Mouse (Mus musculus) telencephalon, adult 2 months (tissue): Measurements from ENCODE around the gene Cyp2c68.
"Not testable (repeated sequence)": the region's sequence is repeated elsewhere in the genome, so short reads cannot be mapped to it uniquely, and the experiment has no call there.

Experiments
- DNase-seq: peaks from one replicate; pipeline ENCODE4 v3.0.0-alpha.2; 2011; ENCODE audit warnings: low read depth, low spot score

Gene Cyp2c68

DNA sequence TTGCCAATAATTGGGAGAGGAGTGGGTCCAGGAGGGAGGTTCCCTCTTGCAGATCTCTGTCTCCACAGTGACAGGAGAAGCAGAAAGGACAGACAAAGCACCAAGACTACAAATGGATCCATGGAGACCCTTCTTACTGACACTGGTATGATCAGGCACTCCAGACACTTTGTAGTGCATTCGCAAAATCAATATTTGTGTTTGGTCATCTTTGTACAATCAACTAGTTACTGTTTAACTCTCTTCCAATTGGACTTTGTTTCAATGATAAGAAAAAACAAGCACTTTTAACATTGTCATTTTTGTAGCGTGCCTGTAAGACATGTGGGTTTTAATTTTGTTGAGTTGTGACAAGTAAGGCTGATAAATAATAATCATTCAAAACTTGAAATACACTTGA is at the start of gene Cyp2c68:
TSS of gene Cyp2c68 (minus strand) at position 135 of the 400 bp plus-strand sequence.
- no peak for DNase-seq

DNA sequence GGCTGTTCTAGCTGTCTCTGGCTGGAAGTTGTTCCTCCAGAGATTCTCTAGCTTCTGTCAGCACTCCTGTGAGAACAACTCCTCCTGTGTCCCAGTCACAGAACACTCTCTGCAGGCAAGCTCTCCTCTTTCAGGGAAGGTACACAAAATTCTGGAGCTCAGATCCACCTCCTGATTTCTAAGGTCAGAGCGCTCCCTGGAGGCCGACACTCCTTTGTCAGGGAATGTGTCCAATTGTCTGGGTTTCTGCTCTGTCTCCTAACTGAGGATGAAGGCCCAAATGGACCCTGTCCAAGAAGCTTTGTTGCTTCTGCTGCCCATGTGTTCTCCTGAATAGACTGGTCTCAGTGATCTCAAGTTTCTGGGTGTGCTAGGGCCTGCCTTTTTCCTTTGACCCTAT is 44.6 kb upstream of the Cyp2c68 start:
- not testable (repeated sequence) for DNase-seq

DNA sequence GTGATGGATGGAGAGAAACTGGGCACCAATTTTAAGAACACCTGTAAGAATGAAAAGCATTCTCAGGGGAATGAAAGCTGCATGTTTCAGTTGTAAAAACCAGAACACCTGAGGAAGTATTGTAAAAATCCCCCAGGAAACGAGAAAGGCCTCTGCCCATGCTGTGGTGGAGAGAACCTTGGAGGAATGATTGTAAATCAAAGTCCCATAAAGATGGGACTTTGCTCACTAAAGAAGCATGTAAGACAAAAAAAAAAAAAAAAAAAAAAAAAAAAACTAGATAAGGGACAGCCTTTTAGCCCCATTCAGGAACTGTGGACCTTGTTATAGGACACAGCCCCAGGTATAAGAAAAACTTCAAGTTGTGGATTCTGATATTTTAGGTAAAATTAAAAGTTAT is 4.5 kb upstream of the Cyp2c68 start:
- no peak for DNase-seq

DNA sequence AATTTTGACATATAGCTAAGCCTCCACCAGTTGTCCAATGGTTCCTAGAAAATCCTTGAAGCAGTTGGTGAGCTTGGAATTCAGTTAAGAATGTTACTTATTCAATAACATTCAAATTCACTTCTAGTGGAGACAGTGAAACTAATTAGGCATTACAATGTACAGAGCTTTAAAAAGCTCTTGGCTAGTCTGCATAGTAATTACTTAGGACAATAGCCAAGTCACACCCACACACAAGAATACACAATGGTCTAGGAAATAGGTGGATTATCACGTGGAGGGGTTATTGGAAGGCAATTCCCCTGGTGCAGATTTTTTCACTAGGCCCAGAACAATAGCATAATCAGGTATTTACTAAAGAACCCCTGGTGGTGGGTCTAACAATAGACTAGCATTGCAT is 3.5 kb upstream of the Cyp2c68 start:
- not testable (repeated sequence) for DNase-seq

DNA sequence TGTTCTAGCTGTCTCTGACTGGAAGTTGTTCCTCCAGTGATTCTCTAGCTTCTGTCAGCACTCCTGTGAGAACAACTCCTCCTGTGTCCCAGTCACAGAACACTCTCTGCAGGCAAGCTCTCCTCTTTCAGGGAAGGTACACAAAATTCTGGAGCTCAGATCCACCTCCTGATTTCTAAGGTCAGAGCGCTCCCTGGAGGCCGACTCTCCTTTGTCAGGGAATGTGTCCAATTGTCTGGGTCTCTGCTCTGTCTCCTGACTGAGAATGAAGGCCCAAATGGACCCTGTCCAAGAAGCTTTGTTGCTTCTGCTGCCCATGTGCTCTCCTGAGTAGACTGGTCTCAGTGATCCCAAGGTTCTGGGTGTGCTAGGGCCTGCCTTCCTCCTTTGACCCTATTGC is 29.7 kb downstream of the Cyp2c68 start:
- not testable (repeated sequence) for DNase-seq

DNA sequence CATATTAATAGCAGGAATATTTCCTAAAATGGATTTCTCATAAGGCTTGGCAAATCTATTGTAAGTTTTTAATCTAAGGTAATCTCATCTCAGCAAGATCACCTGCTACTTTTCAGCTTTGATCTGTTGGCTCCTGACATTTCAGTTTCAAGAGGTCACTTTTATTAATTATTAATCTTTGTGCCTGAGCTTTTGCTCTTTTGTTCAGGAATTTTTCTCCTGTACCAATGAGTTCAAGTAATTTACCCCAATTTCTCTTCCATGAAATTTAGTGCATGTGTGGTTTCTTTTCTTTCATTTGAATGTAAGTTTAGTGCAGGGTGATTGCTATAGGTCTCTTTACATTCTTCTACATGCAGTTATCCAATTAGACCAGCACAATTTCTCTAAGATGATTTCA is 75.2 kb downstream of the Cyp2c68 start:
- not testable (repeated sequence) for DNase-seq

DNA sequence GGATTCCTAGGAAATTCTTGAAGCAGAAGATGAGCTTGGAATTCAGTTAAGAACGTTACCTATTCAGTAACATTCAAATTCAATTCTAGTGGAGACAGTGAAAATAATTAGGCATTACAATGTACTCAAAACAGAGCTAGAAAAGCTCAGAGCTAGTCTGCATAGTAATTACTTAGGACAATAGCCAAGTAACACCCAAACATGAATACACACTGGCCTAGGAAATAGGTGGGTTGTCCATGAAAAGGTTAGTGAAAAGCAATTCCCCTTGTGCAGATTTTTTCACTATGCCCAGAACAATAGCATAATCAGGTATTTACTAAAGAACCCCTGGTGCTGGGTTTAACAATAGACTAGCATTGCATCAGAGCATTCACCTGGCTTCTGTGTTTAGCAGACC is 88.5 kb downstream of the Cyp2c68 start:
- DNase-seq = no peak

DNA sequence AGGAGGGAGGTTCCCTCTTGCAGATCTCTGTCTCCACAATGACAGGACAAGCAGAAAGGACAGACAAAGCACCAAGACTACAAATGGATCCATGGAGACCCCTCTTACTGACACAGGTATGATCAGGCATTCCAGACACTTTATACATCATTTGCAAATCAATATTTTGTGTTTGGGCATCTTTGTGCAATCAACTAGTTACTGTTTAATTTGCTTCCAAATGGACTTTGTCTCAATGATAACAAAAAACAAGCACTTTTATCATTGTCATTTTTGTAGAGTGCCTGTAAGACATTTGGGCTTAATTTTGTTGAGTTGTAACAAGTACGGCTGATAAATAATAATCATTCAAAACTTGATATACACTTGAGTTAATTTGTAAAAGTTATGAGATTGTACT is 91.9 kb downstream of the Cyp2c68 start, which contains the start of gene Cyp2c67:
TSS of gene Cyp2c67 (minus strand) at position 114 of the 400 bp plus-strand sequence.
- no peak for DNase-seq

DNA sequence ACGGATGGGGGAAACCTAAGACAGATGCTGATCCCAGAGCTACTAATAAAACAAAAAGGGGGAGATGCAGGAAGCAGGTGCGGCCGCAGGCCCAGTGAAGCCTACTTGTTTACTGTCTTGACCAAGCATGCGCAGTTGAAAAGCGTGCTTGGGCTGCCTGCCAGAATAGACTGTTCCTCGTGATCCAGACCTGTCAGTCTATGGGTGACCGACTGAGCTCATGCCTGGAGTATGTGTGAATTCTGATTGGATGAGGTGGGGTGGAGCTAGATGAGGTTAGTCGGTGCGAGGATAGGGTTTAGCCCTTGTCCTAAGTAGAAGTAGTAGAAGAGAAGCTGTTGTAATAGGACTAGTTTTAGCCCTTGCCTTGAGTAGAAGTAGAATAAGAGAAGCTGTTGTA is 93.3 kb downstream of the Cyp2c68 start:
- no peak for DNase-seq

DNA sequence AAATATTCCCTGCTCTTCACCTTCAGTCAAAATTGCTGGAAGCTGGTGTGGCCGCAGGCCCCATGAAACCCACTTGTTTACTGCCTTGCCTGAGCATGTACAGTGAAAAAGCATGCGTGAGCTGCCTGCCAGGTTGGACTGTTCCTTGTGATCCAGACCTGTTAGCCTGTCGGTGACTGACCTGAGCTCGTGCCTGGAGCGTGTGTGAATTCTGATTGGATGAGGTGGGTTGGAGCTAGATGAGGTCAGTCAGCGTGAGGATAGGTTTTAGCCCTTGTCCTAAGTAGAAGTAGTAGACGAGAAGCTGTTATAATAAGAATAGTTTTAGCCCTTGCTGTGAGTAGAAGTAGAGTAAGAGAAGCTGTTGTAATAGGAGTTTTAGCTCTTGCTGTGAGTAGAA is 96.3 kb downstream of the Cyp2c68 start:
- not testable (repeated sequence) for DNase-seq
